Mouse (Mus musculus): ENCODE data around the gene Sirt3. TPM values are rescaled to one million over a fixed set of nuclear protein-coding genes. Genes with fewer than 3 reads are reported as not detected.

The Sirt3 gene
- total RNA-seq, 2 experiments from 2014 or later: 31.3 to 33.8 TPM

DNA sequence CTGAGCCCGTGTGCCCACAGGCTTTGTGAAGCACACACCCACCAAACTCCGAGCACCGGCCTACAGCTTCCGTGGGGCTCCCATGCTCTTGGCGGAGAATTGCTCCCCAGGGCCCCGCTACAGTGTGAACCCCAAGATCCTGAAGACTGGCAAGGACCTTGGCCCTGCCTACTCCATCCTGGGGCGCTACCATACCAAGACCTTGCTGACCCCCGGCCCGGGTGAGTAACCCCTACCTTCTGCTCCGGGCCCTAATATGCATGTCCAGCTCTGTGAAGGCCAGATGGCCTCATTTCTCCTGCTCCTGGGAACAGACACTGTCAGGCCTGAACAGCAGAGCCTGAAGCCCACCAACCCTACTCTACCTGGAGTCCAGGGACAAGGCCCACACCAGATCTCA lies 33.5 kb downstream of the Sirt3 start:
- no peak for DNase-seq

DNA sequence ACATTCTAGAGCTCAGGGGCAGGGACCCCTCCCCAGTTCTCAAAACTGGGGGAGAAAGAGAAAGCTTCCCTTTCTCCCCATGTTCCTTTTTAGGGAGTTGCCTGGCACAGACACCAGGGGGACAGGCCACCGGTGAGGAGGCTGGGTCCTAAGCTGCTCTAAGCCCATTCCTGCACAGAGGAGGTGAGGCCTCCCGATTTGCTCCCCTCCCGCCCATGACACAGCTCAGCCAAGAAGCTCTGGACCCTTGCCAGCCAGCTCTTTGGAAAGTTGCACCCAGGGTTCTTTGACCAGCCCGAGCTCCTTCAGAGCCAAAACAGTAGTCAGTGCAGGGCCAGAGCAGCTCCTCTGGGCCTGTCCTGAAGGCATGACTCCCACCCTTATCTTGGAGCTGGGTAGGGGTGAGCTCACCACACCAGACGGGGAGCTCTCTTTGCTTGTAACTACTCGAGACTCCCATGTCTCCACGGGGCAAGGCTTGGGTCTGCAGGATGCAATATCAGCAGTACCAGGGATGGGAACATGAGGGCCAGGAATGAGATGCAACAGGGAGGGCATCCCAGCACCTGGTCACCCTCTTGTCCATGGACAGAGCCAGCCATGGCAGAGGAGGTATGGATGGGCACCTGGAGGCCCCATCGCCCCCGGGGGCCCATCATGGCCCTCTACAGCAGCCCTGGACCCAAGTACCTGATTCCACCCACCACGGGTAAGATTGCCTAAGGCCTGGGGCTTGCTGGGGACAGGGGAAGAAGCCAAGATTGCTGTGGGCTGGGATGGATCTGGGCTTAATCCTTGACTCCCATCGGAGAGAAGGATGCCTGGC lies 34.1 kb downstream of the Sirt3 start, which contains the start of gene Odf3:
Odf3 (plus strand) TSS at position 51 of the 826 bp plus-strand sequence.
- peak; percentile 88 to 89 for DNase-seq

DNA sequence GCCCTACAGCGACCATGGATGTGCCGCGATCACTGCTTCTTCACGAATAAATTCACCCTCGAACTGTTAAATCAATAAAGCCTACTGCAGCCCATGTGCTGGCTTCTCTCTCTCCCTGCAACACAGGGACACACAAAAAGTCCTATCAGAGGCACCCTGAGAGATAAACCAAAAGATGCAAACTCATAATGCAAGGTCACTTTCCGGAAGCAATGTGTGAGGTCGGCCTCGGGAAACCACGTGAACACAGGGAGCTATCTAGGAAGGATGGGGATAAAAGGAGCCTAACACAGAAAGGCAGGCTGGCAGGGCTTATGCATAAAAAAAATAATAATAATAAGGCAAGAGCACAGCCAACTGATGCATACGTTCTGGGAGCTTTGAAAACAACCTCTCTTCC lies 35.4 kb downstream of the Sirt3 start:
- peak in 1 of 2 experiments; percentile 49 for DNase-seq

DNA sequence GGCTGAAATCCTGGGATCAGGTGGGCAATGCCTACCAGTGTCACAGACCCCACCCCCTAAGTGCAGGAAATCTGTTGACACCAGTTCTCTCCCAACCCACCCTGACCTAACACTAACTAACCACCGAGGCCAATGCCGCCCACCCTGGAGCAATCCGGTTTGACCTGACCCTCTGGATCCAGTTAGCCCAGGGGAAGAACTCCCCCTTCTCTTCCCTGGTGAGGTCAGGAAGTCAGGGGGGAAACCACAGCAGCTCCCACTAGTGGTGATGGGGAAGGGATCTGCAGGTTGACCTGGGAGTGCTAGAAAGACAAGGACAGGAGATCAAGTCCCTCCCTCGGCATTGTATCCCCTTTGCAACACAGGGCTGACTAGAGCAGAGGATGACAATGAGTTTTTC lies 36.4 kb downstream of the Sirt3 start:
- DNase-seq: no peak

DNA sequence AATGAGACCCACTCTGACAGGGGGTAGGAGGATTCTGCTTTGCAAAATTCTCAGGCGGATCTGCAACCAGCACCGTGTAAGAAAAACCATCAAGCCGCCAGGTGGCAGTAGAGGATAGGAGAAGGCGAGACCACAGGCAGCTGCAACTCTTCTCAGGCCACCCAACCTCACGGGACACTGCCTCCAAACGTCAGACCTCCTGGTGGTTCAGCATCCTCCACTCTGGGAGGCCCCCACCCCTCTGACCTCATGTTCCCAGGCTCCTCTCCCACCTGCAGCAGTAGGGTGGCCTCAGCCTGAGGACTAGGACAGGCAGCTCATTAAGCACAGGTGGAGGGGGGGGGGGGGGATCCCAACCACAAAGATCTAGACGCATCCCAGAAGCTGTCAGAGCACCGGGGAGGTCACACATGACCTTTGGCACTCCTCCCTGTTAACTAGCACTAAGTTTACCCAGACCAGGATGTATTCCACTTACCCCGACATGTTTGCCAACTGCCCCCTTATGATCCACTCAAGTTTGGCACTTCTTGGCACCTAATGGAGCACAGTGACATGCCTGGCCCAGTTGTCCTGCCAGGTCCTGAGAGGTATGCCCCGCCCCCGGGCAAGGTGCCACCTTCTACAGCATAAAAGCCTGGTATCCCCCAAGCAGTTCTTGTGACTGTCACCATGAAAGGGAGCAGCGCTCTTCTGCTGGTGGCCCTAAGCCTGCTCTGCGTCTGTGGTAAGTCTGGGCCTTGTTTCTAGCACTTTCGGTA lies 37.0 kb downstream of the Sirt3 start, which contains the start of gene Scgb1c1:
Scgb1c1 (plus strand) TSS at position 643 of the 761 bp plus-strand sequence.
- peak; percentile 93 to 94 for DNase-seq

DNA sequence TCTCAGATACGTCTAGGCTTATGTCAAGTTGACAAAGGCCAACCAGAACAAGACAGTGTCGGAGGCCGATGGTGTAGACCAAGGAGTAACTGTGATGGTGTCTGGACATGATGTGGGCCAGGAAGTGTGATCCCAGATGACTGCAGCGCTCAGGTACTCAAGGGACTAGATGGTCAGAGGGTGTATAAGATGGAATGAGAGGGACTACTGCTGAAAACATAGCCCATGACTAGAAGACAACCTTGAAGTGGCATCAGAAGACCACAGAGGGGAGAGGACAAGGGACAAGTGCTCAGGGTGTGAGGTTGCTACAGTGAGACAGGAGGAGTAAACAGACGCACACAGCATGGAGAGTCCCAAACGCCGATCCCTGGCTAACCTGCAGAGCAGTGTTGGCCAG lies 38.3 kb downstream of the Sirt3 start:
- no peak for DNase-seq

DNA sequence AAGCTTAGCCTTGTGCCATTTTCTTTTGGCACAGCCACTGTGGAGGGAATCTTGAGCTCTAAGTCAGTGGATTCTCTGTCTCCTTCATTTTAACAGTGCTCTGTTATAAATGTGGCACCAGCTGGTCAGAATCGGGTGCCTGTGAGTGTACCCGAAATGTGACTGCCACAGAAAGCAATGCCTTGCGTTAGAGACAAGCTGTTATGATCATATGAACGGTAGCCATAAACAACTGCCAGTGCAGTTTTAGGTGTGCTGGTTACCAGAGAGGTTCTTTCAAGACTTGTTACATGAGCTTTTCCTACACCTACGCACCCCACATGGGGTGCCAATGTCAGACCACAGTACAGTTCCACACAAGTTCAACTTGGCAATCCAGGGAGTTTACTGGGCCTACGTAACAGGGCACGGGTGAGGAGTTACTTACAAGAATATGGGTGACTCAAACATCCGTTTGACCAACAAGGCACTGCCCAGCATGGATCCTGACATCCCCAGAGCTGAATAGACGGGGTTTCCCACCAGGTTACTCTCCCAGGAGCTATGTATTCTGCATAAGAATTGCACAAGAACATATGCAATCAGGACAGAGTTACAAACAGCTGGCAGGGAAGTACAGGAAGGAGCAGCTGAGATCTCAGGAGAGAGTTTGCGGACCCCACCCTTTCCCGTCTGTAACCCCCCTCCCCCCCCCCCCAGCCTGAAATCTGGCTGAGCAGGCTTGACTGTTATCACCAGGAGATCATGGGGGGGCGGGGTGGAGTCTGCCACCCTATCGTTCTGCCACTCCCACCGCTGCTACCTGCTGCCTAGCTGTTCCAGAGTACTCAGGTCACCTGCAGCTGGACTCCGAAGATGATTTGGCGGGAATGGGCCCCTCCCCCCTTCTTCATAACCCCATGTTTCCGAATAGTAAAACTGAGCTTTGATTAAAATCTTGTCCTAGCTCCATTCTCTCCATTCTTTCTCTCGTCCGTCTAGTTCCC lies 41.1 kb downstream of the Sirt3 start:
- no peak for DNase-seq

DNA sequence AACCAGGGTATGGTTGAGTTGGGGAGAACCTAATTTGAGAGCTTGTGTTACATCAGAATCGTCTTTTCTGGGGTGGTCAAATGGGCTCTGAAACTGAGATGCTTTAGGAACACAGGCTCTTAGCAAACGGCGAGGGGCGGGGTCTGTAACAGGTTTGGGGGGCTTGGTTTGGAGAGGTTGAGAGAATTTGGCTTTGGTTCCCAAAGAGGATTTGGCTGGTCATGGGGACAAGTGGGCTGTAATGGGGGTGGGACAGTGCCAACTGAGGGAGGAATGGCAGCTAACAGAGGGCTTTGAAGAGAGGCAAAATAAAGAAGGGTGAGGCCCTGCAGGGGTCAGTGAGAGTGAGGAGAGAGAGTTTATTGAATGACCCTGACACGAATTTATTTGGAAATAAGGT lies 42.6 kb downstream of the Sirt3 start:
- no peak for DNase-seq

DNA sequence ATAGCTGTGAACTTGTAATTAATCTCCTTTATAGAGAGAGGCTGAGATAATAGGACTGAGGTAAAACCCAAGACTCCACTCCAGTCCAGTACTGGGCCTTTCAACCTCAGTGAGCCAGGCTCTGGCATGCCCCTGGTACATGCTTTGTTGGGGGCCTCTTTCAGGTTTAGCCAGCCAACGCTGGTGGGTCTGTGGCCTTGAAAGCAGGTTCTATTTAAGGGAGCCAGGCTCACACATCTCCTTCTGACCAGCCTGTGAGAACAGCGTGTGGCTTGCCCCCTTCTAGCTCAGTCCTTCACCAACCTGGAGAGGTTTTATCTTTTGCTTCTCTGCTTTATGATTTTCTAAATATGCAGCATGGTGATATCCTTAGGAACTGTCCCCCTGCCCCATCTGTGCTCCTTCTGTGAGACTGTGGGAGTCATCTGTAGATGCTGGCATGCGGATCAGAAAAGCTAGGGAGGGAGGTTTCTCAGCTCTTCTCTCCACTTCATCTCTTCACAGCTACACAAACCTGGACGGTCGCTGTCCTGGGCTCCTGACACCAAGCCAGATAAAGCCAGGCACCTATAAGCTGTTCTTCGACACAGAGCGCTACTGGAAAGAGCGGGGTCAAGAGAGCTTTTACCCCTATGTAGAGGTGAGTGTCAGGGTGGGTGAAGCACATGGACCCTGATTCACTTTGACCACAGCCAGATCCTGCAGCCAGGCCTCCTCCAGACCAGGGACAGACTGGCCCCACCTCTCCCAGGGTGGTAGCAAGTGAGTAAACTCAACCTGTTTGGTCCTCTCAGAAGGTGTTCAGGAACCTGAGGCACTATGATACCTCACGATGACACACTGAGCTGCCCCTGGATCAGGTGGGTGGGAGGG lies 45.6 kb downstream of the Sirt3 start:
- DNase-seq: no peak

DNA sequence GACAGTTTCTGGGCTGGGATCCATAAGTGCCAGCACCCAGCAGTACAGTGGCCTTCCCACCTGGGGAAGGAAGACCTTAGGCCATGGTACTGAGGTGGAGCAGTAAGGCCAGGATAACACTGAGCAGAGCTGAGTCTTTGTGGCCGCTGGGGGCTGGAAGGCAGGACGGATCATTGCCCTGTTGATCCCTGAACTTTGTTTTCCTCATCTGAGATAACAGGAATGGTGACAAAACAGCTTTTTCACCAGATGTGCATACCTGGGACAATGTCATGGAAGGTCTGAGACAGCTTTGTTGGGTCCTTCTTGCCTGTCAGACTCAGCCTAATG lies 46.4 kb downstream of the Sirt3 start:
- no peak for DNase-seq

DNA sequence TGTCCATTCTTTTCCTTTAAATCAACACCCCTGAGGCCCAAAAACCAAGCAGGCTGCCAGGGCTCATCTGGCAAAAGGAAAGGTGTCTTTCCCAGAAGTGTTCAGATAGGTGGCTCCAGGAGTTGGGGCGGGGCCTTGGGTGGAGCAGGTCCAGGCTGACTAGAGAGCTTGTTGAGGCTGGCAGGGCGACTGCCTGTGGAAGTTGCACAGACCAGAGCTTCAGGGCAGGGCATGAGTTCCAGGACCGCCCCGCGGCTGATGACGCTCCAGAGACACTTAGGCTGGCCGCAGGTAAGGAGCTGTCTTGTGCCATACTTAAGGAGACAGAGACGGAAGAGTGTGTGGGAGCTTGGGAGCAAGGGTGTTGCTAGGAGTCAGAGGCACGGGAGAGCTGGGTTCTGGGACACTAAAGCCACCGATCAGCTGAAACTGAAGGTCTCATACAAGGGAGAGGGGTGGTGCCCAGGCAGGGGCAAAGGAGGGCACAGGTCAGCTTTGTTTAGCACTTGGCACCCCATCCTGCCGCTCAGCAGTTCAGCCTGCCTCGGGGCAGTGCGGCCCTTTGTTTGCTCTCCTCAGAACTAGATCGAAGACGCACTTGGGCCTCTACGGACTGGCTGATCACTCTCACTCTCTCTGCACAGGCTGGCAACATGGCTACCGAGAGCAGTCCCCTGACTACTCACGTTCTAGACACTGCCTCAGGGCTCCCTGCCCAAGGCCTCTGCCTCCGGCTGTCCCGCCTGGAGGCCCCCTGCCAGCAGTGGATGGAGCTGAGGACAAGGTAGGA lies 46.9 kb downstream of the Sirt3 start, which contains the start of gene Urah:
Urah (plus strand) TSS at position 51 of the 790 bp plus-strand sequence.
- DNase-seq: peak; percentile 67 to 73

DNA sequence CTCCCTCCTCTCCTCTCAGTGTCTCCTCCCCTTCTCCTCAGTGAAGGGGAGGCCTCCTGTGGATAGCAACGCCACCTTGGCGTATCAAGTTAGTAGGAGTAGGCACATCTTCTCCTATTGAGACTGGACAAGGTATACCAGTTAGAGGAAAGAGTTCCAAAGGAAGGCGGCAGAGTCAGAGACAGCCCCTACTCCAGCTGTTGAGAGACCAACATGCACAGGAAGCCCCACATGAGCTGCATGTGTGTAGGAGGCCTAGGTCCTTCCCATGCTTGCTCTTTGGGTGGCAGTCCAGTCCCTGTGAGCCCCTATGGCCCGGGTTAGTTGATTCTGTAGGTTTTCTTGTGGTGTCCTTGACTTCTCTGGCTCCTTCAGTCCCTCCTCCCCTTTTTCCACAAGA lies 48.8 kb downstream of the Sirt3 start:
- DNase-seq: no peak

DNA sequence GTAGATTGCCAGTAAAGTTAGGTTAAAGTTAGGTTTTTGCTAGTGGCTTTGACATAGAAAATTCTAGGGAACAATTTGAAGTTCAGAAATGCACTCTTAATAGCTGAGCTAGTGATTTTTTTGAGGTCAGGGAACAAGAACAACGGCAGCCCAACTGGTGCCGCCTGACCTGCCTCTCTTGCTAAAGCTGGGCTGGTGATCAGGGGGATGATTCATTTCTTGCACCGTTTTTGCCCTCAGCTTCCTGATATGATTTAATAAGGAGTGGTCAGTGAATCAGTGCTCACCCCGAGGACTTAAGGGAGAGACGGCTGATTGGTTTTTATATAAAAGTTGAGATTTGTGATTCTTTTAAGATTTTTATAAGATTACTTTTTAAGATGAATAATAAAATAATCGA lies 50.7 kb downstream of the Sirt3 start:
- peak; percentile 58 to 59 for DNase-seq

DNA sequence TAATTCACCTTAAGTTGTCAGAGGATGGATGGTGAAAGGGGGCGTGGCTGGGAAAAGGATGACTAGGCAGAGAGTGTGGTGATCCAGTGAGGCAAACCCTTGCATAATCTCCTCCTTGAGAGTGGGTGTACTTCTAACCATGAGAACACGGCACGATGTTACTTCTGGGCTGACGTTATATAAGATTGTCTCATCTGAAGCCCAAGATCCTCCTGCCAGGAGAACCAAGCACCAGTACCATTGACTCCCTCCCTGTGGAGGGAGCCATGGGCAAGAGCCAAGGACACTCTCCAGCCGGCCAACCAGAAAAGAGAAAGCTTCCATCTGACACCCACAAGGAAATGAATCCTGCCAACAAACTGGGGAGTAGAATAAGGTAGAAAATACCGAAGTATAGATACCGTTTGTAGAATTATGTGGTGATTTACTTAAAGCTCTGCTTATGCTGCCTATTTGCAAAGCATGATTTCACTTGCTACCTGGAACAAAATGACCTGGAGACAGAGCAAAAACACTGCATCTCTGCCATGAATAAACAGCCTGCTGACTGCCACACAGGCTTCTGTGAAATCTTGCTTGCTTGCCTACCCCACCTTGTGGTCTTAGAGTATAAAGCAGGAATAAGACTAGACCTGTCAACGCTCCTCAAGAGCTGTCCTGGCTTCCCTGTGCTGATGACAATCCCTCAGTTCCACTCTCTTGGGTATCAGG lies 53.8 kb downstream of the Sirt3 start:
- peak; percentile 55 to 58 for DNase-seq

DNA sequence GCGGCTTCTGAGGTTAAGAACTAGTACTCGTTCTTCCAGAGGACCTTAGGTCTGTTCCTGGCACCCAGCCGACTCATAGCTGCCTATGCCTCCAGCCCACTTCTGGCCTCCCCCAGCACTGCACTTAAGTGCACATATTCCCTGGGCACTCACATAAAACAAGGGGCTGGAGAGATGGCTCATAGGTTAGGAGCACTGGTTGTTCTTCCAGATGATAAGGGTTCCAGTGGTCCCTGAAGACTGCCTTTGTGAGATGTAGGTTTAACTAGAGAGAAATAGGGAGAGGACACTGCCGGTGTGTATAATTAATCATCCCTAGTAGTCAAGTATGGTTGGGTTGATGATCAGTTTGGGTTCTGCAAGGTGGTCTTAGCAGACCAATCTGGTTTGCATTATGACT lies 59.4 kb downstream of the Sirt3 start:
- DNase-seq: no peak

DNA sequence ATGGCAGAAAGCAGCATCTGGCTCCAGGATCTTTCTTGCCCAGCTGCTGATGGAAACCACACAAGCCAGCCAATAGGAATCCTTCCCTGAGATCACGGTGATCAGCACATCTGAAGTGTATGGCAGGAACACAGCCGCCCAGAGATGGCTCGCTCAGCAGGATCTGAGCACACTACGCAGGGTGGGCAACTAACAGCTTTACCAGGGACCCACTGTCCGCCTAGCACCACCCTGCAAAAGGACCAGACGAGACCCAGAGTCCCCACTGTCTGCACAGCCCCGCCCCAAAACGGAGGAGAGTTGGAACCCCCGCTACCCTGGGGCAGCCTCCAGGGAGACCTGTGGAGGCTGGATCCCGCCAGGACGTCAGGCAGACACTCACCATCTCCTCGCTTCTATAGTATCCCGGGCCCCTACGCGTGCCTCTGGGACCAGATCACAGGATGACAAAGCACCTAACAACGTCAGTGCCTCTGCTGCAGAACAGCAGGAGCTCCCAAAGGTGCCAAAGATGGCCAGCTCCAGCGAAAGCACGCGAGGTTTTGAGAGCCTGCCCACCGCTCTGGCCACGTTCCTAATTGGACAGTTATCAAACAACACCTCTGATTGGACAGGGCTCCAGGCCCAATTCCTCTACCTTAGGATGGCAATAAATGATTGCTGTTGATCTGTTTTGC lies 60.3 kb downstream of the Sirt3 start, which contains the start of gene Zfp941:
Zfp941 (minus strand) TSS at position 526 of the 677 bp plus-strand sequence.
- peak; percentile 50 to 63 for DNase-seq

DNA sequence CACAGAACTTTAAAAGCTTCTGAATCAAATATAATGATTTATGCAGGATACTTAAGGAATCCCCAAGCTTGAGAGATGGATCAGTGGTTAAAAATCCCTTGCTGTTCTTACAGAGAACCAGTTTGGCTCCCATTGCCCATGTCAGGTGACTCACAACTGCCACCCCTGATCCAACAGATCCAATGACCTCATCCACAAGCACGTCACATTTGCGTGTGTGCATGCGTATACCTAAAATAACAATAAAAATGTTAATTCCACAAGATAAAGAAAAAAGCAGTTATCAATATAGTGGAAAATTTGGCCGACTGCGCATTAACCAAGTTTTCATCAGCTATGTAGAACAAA lies 60.8 kb downstream of the Sirt3 start:
- DNase-seq: no peak

DNA sequence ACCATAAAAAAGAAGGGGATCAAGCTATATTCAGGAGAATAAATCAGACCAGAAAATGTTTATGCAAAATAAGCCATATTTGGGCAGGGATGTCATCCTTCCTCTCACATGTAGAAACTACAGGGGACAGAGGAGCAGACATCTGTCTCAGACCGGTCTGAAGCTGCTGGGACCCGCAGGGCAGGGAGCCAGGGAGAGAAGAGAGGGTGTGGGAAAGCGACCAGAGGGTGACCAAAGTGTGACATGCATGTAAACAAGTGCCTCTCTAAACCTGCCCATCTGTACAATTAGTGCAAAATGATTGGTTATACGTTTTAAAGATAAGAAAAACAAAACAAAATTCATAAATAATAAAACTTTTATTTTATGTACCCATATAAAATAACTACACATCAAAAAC lies 61.9 kb downstream of the Sirt3 start:
- no peak for DNase-seq

Measured in adrenal gland, postnatal 36 days (tissue).